Mouse (Mus musculus) heart, adult 2 months (tissue): ENCODE measurements around the gene Dpysl5.

Source experiments
- CTCF ChIP-seq: fragments of 200-600 bp; IDR thresholded peaks from 2 replicates; pipeline ENCODE4 v1.8.1; 2022; ENCODE audit warnings: antibody characterized with exemption, mild to moderate bottlenecking, moderate library complexity
- EP300 ChIP-seq: fragments of 200-500 bp; IDR thresholded peaks from 2 replicates; pipeline ENCODE4 v1.6.1; 2011; ENCODE audit warnings: low read depth, low read length, control low read depth; ENCODE audit not compliant: insufficient read depth
- POLR2A ChIP-seq: fragments of 200-500 bp; IDR thresholded peaks from 2 replicates; pipeline ENCODE4 v1.6.1; 2011; ENCODE audit warnings: mild to moderate bottlenecking, low read depth, low read length, control low read depth; ENCODE audit not compliant: insufficient read depth

DNA sequence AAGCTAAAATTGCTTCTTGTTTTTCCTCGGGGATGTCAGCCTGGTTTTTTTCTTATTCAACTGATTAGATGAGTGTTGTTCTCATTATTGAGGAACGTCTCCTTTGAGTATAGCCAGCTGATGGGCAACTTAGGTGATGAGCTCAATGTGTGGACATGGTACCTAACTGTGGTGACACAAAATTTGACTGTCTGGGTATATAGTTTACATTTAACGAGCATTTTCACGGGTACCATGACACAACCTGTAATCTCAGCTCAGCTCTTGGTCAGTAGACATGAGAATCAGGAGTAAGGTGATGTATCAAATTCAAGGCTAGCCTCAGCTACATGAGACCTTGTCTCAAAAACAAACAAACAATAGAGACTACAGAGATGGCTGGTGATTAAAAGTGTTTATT, 6.1 kb downstream of the Dpysl5 start:
- no peak for TF ChIP-seq POLR2A
- TF ChIP-seq CTCF, result no peak
- TF ChIP-seq EP300, result no peak
